Mouse (Mus musculus): ENCODE measurements at regions not wholly inside any gene's neighbourhood (a gene's known extent, or its start where the extent isn't known, plus 50 kb on each side); places are given as distances from the start of the nearest gene placed in this dataset.
A peak's percentile ranks its signal among the peaks of the same experiment; 100 is the strongest.

DNA sequence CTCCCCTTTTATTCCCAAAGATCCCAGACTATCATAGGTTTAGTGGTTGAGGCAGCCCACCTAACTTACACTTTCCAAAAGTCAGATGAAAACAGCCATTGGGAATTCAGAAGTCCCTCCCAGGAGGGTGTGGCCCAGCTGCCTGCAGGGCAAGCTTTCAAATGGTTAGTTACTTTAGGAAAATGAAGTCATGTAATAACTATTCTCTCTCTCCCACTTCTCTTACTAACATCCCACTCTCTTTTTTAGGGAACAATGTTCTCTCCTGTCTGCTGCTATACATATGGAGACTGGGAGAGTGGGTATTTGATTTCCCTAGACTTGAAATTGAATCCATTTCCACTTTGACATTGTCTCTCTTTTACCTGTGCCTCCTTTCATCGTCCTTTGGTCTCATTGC, 55.0 kb downstream of the Zfp648 start:
- no peak for ATAC-seq (replicated peaks; ENCODE audit: poor library complexity, severe bottlenecking)

- ATAC-seq (replicated peaks; ENCODE audit: poor library complexity, severe bottlenecking), result peak; percentile 86
Observed at GRCm38 (mm10) chr1:154256811-154257210, 55.8 kb downstream of the Zfp648 start.

DNA sequence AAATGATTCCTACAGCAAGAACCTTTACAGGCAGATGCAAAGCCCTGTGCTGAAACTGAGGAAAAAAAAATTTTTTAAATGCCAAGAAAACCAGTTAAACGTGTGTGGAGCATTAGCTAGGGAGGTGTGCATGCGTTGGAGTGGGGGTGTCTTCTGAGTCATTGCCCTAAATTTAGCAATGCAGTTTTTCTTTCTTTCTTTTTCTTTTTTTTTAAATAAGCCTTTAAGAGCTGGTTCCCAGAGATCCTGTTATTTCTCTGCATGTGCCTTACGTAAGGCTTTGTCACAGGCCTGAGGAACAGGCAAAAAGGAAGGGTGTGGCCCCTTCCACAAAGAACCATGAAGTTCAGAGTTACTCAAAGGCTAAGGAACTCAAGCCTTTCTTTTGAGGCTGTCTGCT, 57.5 kb downstream of the Zfp648 start:
- ATAC-seq (replicated peaks; ENCODE audit: poor library complexity, severe bottlenecking), result peak; percentile 68

GRCm38 (mm10) chr1:154260393-154260792, 59.4 kb downstream of the Zfp648 start:
- peak; percentile 15; the same call in 1 of the 2 replicates for ATAC-seq (replicated peaks; ENCODE audit: poor library complexity, severe bottlenecking)

- ATAC-seq (replicated peaks; ENCODE audit: poor library complexity, severe bottlenecking), result peak; percentile 84
Observed at GRCm38 (mm10) chr1:154281438-154281837, 80.5 kb downstream of the Zfp648 start.

GRCm38 (mm10) chr1:154286080-154286479, 85.1 kb downstream of the Zfp648 start:
- ATAC-seq (replicated peaks; ENCODE audit: poor library complexity, severe bottlenecking), result no peak

GRCm38 (mm10) chr1:154292729-154293128, 91.7 kb downstream of the Zfp648 start:
- ATAC-seq (replicated peaks; ENCODE audit: poor library complexity, severe bottlenecking), result no peak

- ATAC-seq (replicated peaks; ENCODE audit: poor library complexity, severe bottlenecking), result no peak
Observed at GRCm38 (mm10) chr1:154296080-154296479, 95.1 kb downstream of the Zfp648 start.

DNA sequence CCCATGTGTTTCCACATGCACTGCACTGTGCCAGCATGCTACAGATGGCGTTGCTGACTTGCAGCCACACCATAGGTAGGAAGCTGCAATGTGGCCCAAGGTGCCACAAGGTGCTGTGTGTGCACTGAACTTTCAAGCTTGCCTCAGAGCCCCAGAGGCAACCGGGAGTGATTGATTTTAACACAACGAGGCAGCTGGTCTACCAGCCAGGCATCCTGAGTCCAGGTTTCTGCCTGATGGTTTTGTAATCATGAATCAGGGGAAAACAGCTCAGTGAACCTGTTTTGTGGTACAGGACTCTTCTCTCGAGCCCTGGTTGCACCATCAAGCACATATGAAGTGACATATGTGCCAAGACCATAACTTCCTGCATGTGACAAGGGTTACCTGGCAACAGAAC, 98.9 kb downstream of the Zfp648 start:
- ATAC-seq (replicated peaks; ENCODE audit: poor library complexity, severe bottlenecking), result no peak

DNA sequence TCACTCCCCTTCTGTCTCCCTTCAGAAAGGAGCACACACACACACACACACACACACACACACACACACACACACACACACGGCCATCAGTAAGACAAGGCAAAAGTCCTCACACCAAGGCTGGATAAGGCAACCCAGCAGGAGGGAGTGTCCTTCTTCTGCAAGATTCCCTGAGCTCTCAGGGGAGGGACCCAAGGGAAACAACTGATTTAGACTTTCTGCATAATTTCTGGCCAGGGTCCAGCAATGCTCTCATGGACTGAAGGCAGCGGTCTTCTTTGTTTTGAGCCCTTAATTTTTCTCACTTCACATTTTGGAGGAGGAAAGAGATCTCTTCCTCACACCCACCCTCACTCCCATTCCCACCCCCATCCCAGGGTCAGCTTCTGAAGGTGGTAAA, 108.7 kb downstream of the Zfp648 start:
- ATAC-seq (replicated peaks; ENCODE audit: poor library complexity, severe bottlenecking), result no peak

All from granulocyte monocyte progenitor cell, adult 5-6 weeks (primary cell).